Mouse (Mus musculus) brain, embryonic 14.5 days (tissue): ENCODE results near the gene Hs1bp3.

Experiments
- CTCF ChIP-seq: fragments of 200-500 bp; IDR thresholded peaks from 2 replicates; pipeline ENCODE4 v1.5.1; 2012; ENCODE audit warnings: inconsistent platforms, mild to moderate bottlenecking, moderate library complexity, borderline replicate concordance; ENCODE audit not compliant: insufficient read depth, insufficient read length; ENCODE audit errors: extremely low read depth
- POLR2A ChIP-seq: fragments of 200-500 bp; IDR thresholded peaks from 2 replicates; pipeline ENCODE4 v1.6.1; 2012; ENCODE audit warnings: mild to moderate bottlenecking, inconsistent platforms, borderline replicate concordance; ENCODE audit not compliant: poor library complexity, insufficient read depth, insufficient read length, severe bottlenecking; ENCODE audit errors: extremely low read depth

GRCm38 (mm10) chr12:8334261-8334660, 21.0 kb downstream of the Hs1bp3 start:
- no peak for TF ChIP-seq CTCF
- TF ChIP-seq POLR2A: no peak
